Mouse (Mus musculus) intestine, embryonic 15.5 days (tissue): ENCODE measurements at regions not wholly inside any gene's neighbourhood (a gene's known extent, or its start where the extent isn't known, plus 50 kb on each side); places are given as distances from the start of the nearest gene placed in this dataset.
"Not testable (repeated sequence)": the region's sequence is repeated elsewhere in the genome, so short reads cannot be mapped to it uniquely, and the experiment has no call there.

Experiments
- ATAC-seq: fragments of 200-750 bp; cut with Nextera tagmentation; 2 replicates; pipeline ENCODE4 v1.8.0; 2017; ENCODE audit warnings: moderate TSS enrichment, moderate library complexity
- H3K27ac ChIP-seq: fragments of 300-500 bp; sonication (generic); 2 replicates; pipeline ENCODE4 v1.5.1; 2015; ENCODE audit warnings: mild to moderate bottlenecking, inconsistent platforms
- H3K27me3 ChIP-seq: fragments of 300-500 bp; sonication (generic); replicated peaks from 2 replicates; pipeline ENCODE4 v1.6.1; 2015; ENCODE audit warnings: inconsistent platforms
- H3K36me3 ChIP-seq: fragments of 300-500 bp; sonication (generic); 2 replicates; pipeline ENCODE4 v1.6.1; 2015; ENCODE audit warnings: inconsistent platforms
- H3K4me1 ChIP-seq: fragments of 300-500 bp; sonication (generic); replicated peaks from 2 replicates; pipeline ENCODE4 v1.6.1; 2015; ENCODE audit warnings: inconsistent platforms
- H3K4me2 ChIP-seq: fragments of 300-500 bp; sonication (generic); replicated peaks from 2 replicates; pipeline ENCODE4 v1.6.1; 2015; ENCODE audit warnings: mild to moderate bottlenecking, inconsistent platforms
- H3K4me3 ChIP-seq: fragments of 300-500 bp; sonication (generic); replicated peaks from 2 replicates; pipeline ENCODE4 v1.5.1; 2015; ENCODE audit warnings: inconsistent platforms
- H3K9ac ChIP-seq: fragments of 300-500 bp; sonication (generic); 2 replicates; pipeline ENCODE4 v1.6.1; 2015; ENCODE audit warnings: inconsistent platforms
- H3K9me3 ChIP-seq: fragments of 300-500 bp; sonication (generic); 2 replicates; pipeline ENCODE4 v1.6.1; 2016; ENCODE audit warnings: inconsistent platforms
- WGBS: fragments of 180-500 bp; shearing (Covaris S2); methylation state at CpG from one replicate; pipeline ENCODE4 v1.1.7; 2015; 5-methylcytosine and 5-hydroxymethylcytosine counted together

GRCm38 (mm10) chr12:69524337-69525035 is 58.3 kb downstream of the Vcpkmt start:
- Histone ChIP-seq H3K4me2 (no peak overlapping the region), H3K4me3 (no peak overlapping the region), H3K9ac (no peak overlapping the region; the same call in 1 of the 2 replicates), H3K9me3 (no peaks in the 10 kb centered on the region), H3K4me1 (no peaks in the 10 kb centered on the region), H3K36me3 (no peaks in the 10 kb centered on the region), H3K27ac (no peak overlapping the region), H3K27me3 (no peaks in the 10 kb centered on the region)
- 50% methylated on average over 12 of the region's 12 CpGs for WGBS
- ATAC-seq: 0 out of 2 replicates have a peak, but pooled peaks have one; percentile 31

- Histone ChIP-seq H3K4me3 (no peak overlapping the region), H3K9me3 (no peaks in the 10 kb centered on the region), H3K27ac (no peak overlapping the region), H3K9ac (no peak overlapping the region), H3K27me3 (no peaks in the 10 kb centered on the region), H3K4me1 (peaks cover 9% of the 10 kb centered on the region; the same call in 1 of the 2 replicates), H3K4me2 (no peak overlapping the region), H3K36me3 (no peaks in the 10 kb centered on the region)
- ATAC-seq: no peak
- WGBS: 92% methylated on average over 2 of the region's 2 CpGs
Measured at GRCm38 (mm10) chr12:69519869-69520268, 63.0 kb downstream of the Vcpkmt start.

GRCm38 (mm10) chr12:69519028-69519427 is 63.8 kb downstream of the Vcpkmt start:
- Histone ChIP-seq H3K4me1 (peaks cover 9% of the 10 kb centered on the region; the same call in 1 of the 2 replicates), H3K27ac (no peak overlapping the region), H3K27me3 (no peaks in the 10 kb centered on the region), H3K4me2 (no peak overlapping the region), H3K36me3 (no peaks in the 10 kb centered on the region), H3K9me3 (no peaks in the 10 kb centered on the region), H3K4me3 (no peak overlapping the region), H3K9ac (no peak overlapping the region)
- 79% methylated on average over 2 of the region's 2 CpGs for WGBS
- ATAC-seq: no peak

- Histone ChIP-seq H3K9ac (no peak overlapping the region), H3K36me3 (no peaks in the 10 kb centered on the region), H3K9me3 (no peaks in the 10 kb centered on the region), H3K4me1 (peaks cover 14% of the 10 kb centered on the region; the same call in 1 of the 2 replicates), H3K4me2 (no peak overlapping the region), H3K27ac (no peak overlapping the region), H3K4me3 (no peak overlapping the region), H3K27me3 (no peaks in the 10 kb centered on the region)
- ATAC-seq: no peak
- 52% methylated on average over 3 of the region's 3 CpGs for WGBS
Measured at GRCm38 (mm10) chr12:69517616-69518015, 65.2 kb downstream of the Vcpkmt start.

GRCm38 (mm10) chr12:69516314-69516916 is 66.4 kb downstream of the Vcpkmt start:
- Histone ChIP-seq H3K4me2 (no peak overlapping the region; the same call in 1 of the 2 replicates), H3K4me3 (no peak overlapping the region), H3K36me3 (no peaks in the 10 kb centered on the region), H3K9ac (no peak overlapping the region), H3K27me3 (no peaks in the 10 kb centered on the region), H3K27ac (0 out of 2 replicates have a peak overlapping the region, but pooled peaks have one; percentile 40), H3K9me3 (no peaks in the 10 kb centered on the region), H3K4me1 (peaks cover 14% of the 10 kb centered on the region; the same call in 1 of the 2 replicates)
- 66% methylated on average over 10 of the region's 10 CpGs for WGBS
- peak; percentile 92 for ATAC-seq

GRCm38 (mm10) chr12:69515850-69516249 is 67.0 kb downstream of the Vcpkmt start:
- no peak overlapping the region for H3K4me3 ChIP-seq
- no peak overlapping the region for H3K27ac ChIP-seq
- ATAC-seq: no peak

GRCm38 (mm10) chr12:69515117-69515516 is 67.7 kb downstream of the Vcpkmt start:
- peaks cover 14% of the 10 kb centered on the region; the same call in 1 of the 2 replicates for H3K4me1 ChIP-seq
- H3K4me2 ChIP-seq: no peak overlapping the region
- no peak overlapping the region for H3K9ac ChIP-seq
- 36% methylated on average over 9 of the region's 9 CpGs for WGBS
- H3K4me3 ChIP-seq: no peak overlapping the region
- H3K27me3 ChIP-seq: no peaks in the 10 kb centered on the region
- H3K36me3 ChIP-seq: no peaks in the 10 kb centered on the region
- no peak for ATAC-seq
- no peaks in the 10 kb centered on the region for H3K9me3 ChIP-seq
- no peak overlapping the region for H3K27ac ChIP-seq

More at GRCm38 (mm10) chr12:69515850-69516249, 67.0 kb downstream of the Vcpkmt start:
- no peaks in the 10 kb centered on the region for H3K9me3 ChIP-seq
- no peak overlapping the region for H3K9ac ChIP-seq
- no peaks in the 10 kb centered on the region for H3K27me3 ChIP-seq
- H3K4me2 ChIP-seq: no peak overlapping the region
- no peaks in the 10 kb centered on the region for H3K36me3 ChIP-seq
- peaks cover 14% of the 10 kb centered on the region; the same call in 1 of the 2 replicates for H3K4me1 ChIP-seq

- Histone ChIP-seq H3K4me2 (no peak overlapping the region), H3K27me3 (no peaks in the 10 kb centered on the region), H3K36me3 (no peaks in the 10 kb centered on the region), H3K4me3 (no peak overlapping the region), H3K4me1 (peaks cover 14% of the 10 kb centered on the region; the same call in 1 of the 2 replicates), H3K27ac (no peak overlapping the region), H3K9me3 (no peaks in the 10 kb centered on the region), H3K9ac (no peak overlapping the region)
- WGBS: 47% methylated on average over 4 of the region's 4 CpGs
- ATAC-seq: peak; percentile 66
Measured at GRCm38 (mm10) chr12:69513166-69513565, 69.7 kb downstream of the Vcpkmt start.

GRCm38 (mm10) chr12:69510736-69511135 is 72.1 kb downstream of the Vcpkmt start:
- Histone ChIP-seq H3K36me3 (no peaks in the 10 kb centered on the region), H3K4me2 (no peak overlapping the region), H3K4me3 (no peak overlapping the region), H3K9me3 (no peaks in the 10 kb centered on the region), H3K27me3 (no peaks in the 10 kb centered on the region), H3K27ac (no peak overlapping the region), H3K9ac (no peak overlapping the region), H3K4me1 (peaks cover 10% of the 10 kb centered on the region; the same call in 1 of the 2 replicates)
- 81% methylated on average over 4 of the region's 4 CpGs for WGBS
- ATAC-seq: no peak

- H3K4me1 ChIP-seq, H3K4me2 ChIP-seq, ATAC-seq, H3K9ac ChIP-seq, H3K27ac ChIP-seq, H3K9me3 ChIP-seq, H3K36me3 ChIP-seq, H3K27me3 ChIP-seq, H3K4me3 ChIP-seq: not testable (repeated sequence)
- 63% methylated on average over 1 of the region's 1 CpGs for WGBS
Measured at GRCm38 (mm10) chr12:69509180-69509579, 73.6 kb downstream of the Vcpkmt start.

GRCm38 (mm10) chr12:69507906-69508305 is 74.9 kb downstream of the Vcpkmt start:
- no peak for ATAC-seq
- Histone ChIP-seq H3K4me1 (peaks cover 2% of the 10 kb centered on the region), H3K36me3 (no peaks in the 10 kb centered on the region), H3K4me2 (no peak overlapping the region), H3K27me3 (no peaks in the 10 kb centered on the region), H3K27ac (no peak overlapping the region), H3K9ac (no peak overlapping the region), H3K9me3 (no peaks in the 10 kb centered on the region), H3K4me3 (no peak overlapping the region)
- 90% methylated on average over 6 of the region's 6 CpGs for WGBS

- Histone ChIP-seq H3K4me2 (no peak overlapping the region), H3K4me3 (no peak overlapping the region), H3K9me3 (no peaks in the 10 kb centered on the region), H3K4me1 (peaks cover 8% of the 10 kb centered on the region), H3K27me3 (no peaks in the 10 kb centered on the region), H3K9ac (no peak overlapping the region), H3K36me3 (no peaks in the 10 kb centered on the region), H3K27ac (no peak overlapping the region)
- no peak for ATAC-seq
- 70% methylated on average over 3 of the region's 3 CpGs for WGBS
Measured at GRCm38 (mm10) chr12:69507333-69507732, 75.5 kb downstream of the Vcpkmt start.
